Mouse (Mus musculus): ENCODE results near the gene Frg2f1. TPM values are rescaled to one million over a fixed set of nuclear protein-coding genes. Genes with fewer than 3 reads are reported as not detected.
"Not testable (repeated sequence)": the region's sequence is repeated elsewhere in the genome, so short reads cannot be mapped to it uniquely, and the experiment has no call there.

Frg2f1 gene
- polyA plus RNA-seq, 1 experiment from 2014 or later, result 2.8 TPM

DNA sequence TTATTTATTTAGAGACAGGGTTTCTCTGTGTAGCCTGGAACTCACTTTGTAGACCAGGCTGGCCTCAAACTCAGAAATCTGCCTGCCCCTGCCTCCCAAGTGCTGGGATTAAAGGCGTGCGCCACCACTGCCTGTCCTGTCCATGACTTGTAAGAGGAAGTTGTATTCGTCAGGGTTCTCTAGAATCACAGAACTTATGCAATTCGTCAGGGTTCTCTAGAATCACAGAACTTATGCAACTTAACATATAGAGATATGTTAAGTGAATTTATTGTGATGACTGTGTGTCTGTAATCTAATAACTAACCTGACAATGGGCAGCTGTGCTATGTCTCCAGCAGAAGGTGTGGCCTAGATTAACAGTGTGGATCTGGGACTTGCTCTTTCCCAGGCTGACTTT lies 2.7 kb downstream of the Frg2f1 start, which contains the start of gene Foxj3:
Gene Foxj3, plus strand, starts transcription at position 390 of the 400 bp plus-strand sequence.
- not testable (repeated sequence) for H3K27ac ChIP-seq

DNA sequence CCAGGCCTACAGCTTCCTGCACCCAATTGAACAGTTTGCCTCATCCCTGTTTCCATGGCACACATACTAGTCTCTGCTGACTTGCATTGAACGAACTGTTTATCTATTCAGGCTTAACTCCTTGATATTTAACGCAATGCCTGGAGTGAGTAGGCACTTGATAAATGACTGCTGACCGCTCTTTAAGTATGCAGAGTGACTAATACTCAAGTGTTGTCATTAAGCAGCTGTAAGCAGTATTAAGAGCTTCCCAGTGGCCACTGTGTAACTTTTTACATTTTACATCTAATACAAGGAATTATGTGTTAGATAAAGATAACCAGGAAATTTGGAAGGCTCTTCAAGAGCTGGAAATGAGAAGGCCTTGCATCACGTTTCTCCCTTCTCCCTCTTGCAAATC lies 4.2 kb downstream of the Frg2f1 start:
- H3K4me2 ChIP-seq (replicated peaks), result no peak overlapping the region
- no peak for ATAC-seq
- H3K4me1 ChIP-seq (replicated peaks), result 0 out of 2 replicates have a peak, but pooled peaks cover 2% of the 10 kb centered on the region
- H3K9ac ChIP-seq, result no peak overlapping the region
- H3K27me3 ChIP-seq (replicated peaks), result no peaks in the 10 kb centered on the region
- no peak overlapping the region for H3K4me3 ChIP-seq (replicated peaks)
- no peaks in the 10 kb centered on the region for H3K9me3 ChIP-seq
- no peak overlapping the region for H3K27ac ChIP-seq
- H3K36me3 ChIP-seq, result no peaks in the 10 kb centered on the region
- WGBS, result 49% methylated on average over 4 of the region's 4 CpGs

More for the DNA sequence above, 2.7 kb downstream of the Frg2f1 start, which contains the start of gene Foxj3:
- not testable (repeated sequence) for H3K9ac ChIP-seq; H3K4me1 ChIP-seq (replicated peaks); H3K4me3 ChIP-seq (replicated peaks); H3K27me3 ChIP-seq (replicated peaks); ATAC-seq; H3K9me3 ChIP-seq; H3K36me3 ChIP-seq; H3K4me2 ChIP-seq (replicated peaks)
- 85% methylated on average over 4 of the region's 4 CpGs for WGBS

DNA sequence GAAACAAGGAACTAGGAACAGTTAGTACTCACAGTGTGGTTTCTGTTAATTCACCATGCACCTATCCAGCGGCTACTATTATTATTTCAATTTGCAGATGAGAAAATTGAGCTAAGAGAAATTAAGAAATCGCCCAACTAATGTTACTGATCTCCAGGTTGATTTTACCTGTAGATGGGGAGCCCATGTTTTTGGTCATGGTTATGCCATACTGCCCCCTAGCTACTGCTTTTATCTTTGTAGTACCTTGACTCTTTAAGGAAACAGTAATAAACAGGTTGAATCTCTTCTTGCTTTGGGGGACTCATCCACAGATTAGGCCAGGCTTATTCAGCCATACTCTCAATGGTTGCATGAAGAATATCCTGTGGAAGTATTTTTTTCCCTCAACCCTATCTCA lies 7.5 kb downstream of the Frg2f1 start:
- H3K4me3 ChIP-seq (replicated peaks), result no peak overlapping the region
- 76% methylated on average over 2 of the region's 2 CpGs for WGBS

DNA sequence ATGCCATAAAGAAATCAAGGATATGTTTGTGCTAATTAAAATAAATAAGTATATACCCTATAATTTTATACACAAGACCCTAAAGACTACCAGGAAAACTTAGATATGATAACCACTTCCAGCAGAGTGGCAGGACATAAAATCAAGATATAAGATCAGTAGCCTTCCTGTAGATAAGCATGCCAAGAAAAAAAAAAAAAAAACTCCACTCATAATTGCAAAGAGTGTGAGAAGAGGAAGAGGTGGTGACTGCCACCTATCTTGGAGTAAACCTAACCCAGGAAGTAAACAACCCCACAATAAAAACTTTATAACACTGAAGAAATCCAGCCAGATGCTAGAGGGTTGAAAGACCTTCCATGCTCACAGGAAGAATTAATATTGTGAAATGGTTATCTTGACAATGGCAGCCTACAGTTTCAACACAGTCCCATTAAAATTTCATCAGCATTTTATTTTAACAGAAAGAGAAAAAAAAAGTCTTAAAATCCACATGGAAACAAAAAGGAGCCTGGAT lies 12.9 kb downstream of the Frg2f1 start:
- Histone ChIP-seq H3K9me3 (no peaks in the 10 kb centered on the region), H3K9ac (no peak overlapping the region), H3K27ac (no peak overlapping the region), H3K36me3 (no peaks in the 10 kb centered on the region), H3K4me2 (replicated peaks) (no peak overlapping the region), H3K4me3 (replicated peaks) (no peak overlapping the region), H3K27me3 (replicated peaks) (no peaks in the 10 kb centered on the region), H3K4me1 (replicated peaks) (no peaks in the 10 kb centered on the region)
- ATAC-seq, result no peak

More for the DNA sequence above, 7.5 kb downstream of the Frg2f1 start:
- Histone ChIP-seq H3K9ac (no peak overlapping the region), H3K4me1 (replicated peaks) (no peaks in the 10 kb centered on the region), H3K4me2 (replicated peaks) (no peak overlapping the region), H3K36me3 (no peaks in the 10 kb centered on the region), H3K27me3 (replicated peaks) (no peaks in the 10 kb centered on the region), H3K27ac (no peak overlapping the region), H3K9me3 (no peaks in the 10 kb centered on the region)
- ATAC-seq, result no peak

DNA sequence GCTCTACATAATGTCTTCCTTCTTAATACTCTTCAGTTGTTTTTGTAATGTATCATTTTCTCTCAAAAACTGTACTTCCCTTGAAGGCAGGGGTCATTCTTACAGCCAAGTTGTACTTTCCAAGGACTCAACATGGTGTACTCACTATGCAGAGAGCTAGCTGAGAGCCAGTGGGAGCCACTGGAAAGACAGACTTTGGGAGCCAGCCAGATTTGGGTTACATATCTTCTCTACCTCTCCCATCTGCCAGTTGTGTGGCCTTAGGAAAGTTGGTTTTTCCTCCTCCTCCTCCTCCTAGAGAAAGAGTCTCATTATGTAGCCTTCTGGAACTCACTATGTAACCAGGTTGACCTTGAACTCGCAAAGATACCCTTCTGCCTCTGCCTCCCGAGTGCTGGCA lies 14.9 kb downstream of the Frg2f1 start:
- H3K9me3 ChIP-seq, result no peaks in the 10 kb centered on the region
- H3K4me1 ChIP-seq (replicated peaks), result no peaks in the 10 kb centered on the region
- no peak overlapping the region for H3K9ac ChIP-seq
- no peak overlapping the region for H3K4me2 ChIP-seq (replicated peaks)
- no peaks in the 10 kb centered on the region for H3K36me3 ChIP-seq
- no peaks in the 10 kb centered on the region for H3K27me3 ChIP-seq (replicated peaks)
- H3K27ac ChIP-seq, result no peak overlapping the region
- 84% methylated on average over 2 of the region's 2 CpGs for WGBS
- ATAC-seq, result no peak
- H3K4me3 ChIP-seq (replicated peaks), result no peak overlapping the region

DNA sequence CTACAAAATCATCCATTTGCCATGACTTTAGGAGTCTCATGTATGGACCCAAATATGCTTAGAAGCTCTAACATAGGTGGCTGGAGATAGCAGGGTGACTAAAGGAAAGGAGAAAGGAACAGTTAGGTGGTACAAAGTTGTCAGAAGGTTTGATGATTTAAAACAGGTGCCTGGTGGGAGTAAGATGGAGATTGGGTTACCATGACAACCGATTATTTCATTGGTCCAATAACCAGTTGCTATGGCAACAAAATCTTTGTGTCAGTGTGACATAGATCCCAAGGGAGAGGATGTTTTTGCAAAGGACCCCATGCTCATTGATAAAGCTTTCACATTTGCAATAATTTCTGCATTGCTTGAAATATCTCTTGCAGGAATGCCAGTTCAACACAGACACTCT lies 15.3 kb downstream of the Frg2f1 start:
- H3K27ac ChIP-seq, result no peak overlapping the region
- H3K4me1 ChIP-seq (replicated peaks), result no peaks in the 10 kb centered on the region
- no peaks in the 10 kb centered on the region for H3K36me3 ChIP-seq
- no peak overlapping the region for H3K4me2 ChIP-seq (replicated peaks)
- no peaks in the 10 kb centered on the region for H3K9me3 ChIP-seq
- ATAC-seq, result no peak
- no peak overlapping the region for H3K4me3 ChIP-seq (replicated peaks)
- H3K27me3 ChIP-seq (replicated peaks), result no peaks in the 10 kb centered on the region
- 71% methylated on average over 1 of the region's 1 CpGs for WGBS
- no peak overlapping the region for H3K9ac ChIP-seq

DNA sequence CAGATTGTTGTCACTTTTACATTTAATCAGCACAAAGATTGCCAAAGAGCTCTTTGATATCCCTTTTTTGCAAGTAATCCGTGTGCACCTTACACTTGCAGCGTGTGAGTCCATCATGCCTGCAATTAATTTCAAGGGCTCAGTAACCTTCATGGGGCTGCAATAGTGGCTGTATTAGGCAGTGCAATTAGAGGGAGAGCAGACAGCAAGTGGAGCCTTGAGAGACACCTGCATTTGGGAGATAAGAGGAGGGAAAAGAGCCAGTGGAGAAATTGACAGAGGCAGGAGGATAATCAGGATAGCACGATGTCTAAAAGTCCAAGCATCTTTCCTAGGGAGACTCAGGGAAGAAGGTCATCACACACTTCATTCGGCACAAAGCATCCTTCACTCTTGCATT lies 15.8 kb downstream of the Frg2f1 start:
- Histone ChIP-seq H3K36me3 (no peaks in the 10 kb centered on the region), H3K9ac (no peak overlapping the region), H3K9me3 (no peaks in the 10 kb centered on the region), H3K27ac (no peak overlapping the region), H3K4me1 (replicated peaks) (no peaks in the 10 kb centered on the region), H3K27me3 (replicated peaks) (no peaks in the 10 kb centered on the region), H3K4me2 (replicated peaks) (no peak overlapping the region), H3K4me3 (replicated peaks) (no peak overlapping the region)
- ATAC-seq, result no peak
- WGBS, result 85% methylated on average over 4 of the region's 4 CpGs

DNA sequence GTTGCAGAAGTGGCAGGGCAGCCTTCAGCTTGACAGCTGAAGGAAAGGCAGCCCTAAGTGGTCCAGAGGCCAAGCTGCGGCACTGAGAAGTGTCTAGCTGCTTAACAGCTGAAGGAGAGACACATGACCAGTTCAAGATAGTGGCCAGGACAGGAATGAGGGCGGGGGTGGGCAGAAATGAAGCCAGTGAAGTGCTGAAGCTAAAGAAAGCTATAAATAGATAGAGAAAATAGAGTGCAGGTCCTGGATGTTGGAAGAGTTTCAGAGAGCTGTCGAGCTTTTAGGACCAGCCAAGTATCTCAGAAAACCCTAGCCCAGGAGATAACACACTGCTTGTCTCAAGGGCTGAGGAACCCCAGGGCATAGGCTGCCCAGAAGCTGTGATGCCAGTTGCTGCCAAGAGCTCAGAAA lies 26.6 kb downstream of the Frg2f1 start:
- Histone ChIP-seq H3K4me1 (replicated peaks) (no peaks in the 10 kb centered on the region), H3K4me3 (replicated peaks) (no peak overlapping the region), H3K36me3 (no peaks in the 10 kb centered on the region), H3K9me3 (no peaks in the 10 kb centered on the region), H3K27me3 (replicated peaks) (no peaks in the 10 kb centered on the region), H3K27ac (no peak overlapping the region), H3K4me2 (replicated peaks) (no peak overlapping the region), H3K9ac (no peak overlapping the region)
- 45% methylated on average over 3 of the region's 3 CpGs for WGBS
- ATAC-seq, result no peak

DNA sequence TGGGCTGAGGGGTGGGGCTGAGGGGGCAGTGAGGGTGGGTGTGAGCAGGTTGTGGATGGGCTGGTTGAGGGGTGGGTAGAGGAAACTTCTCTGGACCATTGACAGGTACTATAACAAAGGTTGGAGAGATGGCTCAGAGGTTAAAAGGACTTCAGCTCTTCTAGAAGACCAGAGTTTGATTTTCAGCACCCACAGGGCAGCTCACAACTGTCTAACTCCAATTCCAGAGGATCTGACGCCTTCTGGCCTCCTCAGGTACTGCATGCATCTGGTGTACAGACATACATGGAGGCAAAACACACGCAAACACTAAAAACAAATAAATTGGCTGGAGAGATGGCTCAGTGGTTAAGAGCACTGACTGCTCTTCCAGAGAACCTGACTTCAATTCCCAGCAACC lies 27.7 kb downstream of the Frg2f1 start:
- H3K4me3 ChIP-seq (replicated peaks), result no peak overlapping the region
- H3K27me3 ChIP-seq (replicated peaks), result no peaks in the 10 kb centered on the region
- no peaks in the 10 kb centered on the region for H3K4me1 ChIP-seq (replicated peaks)
- H3K36me3 ChIP-seq, result no peaks in the 10 kb centered on the region
- WGBS, result 60% methylated on average over 2 of the region's 2 CpGs
- no peak overlapping the region for H3K4me2 ChIP-seq (replicated peaks)
- no peak overlapping the region for H3K27ac ChIP-seq
- H3K9me3 ChIP-seq, result no peaks in the 10 kb centered on the region
- H3K9ac ChIP-seq, result no peak overlapping the region
- no peak for ATAC-seq

DNA sequence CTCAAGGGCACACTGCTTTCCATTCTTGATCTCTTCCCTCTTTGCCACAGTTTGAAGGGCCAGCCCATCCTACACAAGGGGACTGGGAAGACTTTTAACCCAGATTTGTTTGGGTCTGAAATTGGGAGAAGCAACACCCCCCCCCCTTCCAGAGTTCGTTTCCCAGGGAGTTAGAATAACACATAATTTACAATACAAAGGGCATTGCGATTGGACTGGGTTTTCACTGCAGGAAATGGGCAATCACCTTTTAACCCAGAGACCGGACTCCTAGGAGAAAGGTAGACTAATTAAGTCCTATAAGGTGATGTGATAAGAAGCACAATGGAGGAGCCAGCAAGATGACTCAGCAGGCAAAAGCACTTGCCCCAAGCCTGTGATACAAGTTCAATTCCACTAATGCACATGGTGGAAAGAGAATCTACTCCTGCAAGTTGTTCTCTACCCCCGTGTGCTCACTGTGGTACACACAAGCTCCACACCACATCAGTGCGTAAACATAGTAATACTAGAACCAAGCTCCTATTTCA lies 40.9 kb downstream of the Frg2f1 start:
- no peak for ATAC-seq

DNA sequence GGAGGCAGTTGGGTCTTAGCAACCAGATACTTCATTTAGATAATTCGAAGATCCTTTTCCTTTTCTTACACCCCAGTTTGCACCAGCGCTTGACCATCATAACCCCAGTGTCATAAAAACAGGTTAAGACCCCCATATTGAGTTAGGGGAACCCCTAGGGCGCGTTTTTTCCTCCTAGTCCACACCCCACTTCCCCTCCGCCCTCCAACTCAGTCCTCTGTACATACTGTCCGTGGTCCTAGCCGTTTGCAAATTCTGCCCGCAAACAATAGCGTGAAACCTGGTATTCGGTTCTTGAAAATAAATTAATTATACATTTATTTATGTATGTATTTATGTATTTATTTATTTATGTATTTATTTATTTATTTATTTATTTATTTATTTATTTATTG lies 46.4 kb downstream of the Frg2f1 start:
- H3K9me3 ChIP-seq, result no peaks in the 10 kb centered on the region
- peak overlapping the region; percentile 43 for H3K9ac ChIP-seq
- H3K36me3 ChIP-seq, result no peaks in the 10 kb centered on the region
- H3K4me3 ChIP-seq (replicated peaks), result peak overlapping the region; percentile 50
- peak; percentile 46; the same call in 1 of the 2 replicates for ATAC-seq
- no peak overlapping the region for H3K27ac ChIP-seq
- peaks cover 5% of the 10 kb centered on the region; the same call in 1 of the 2 replicates for H3K4me1 ChIP-seq (replicated peaks)
- 34% methylated on average over 10 of the region's 10 CpGs for WGBS
- peak overlapping the region; percentile 82 for H3K4me2 ChIP-seq (replicated peaks)
- H3K27me3 ChIP-seq (replicated peaks), result peaks cover 18% of the 10 kb centered on the region; the same call in 1 of the 2 replicates

More for the DNA sequence above, 40.9 kb downstream of the Frg2f1 start:
- no peaks in the 10 kb centered on the region for H3K4me1 ChIP-seq (replicated peaks)
- H3K27ac ChIP-seq, result no peak overlapping the region
- 0 out of 2 replicates have a peak, but pooled peaks cover 2% of the 10 kb centered on the region for H3K27me3 ChIP-seq (replicated peaks)
- H3K4me3 ChIP-seq (replicated peaks), result no peak overlapping the region
- no peak overlapping the region for H3K9ac ChIP-seq
- no peak overlapping the region for H3K4me2 ChIP-seq (replicated peaks)
- no peaks in the 10 kb centered on the region for H3K9me3 ChIP-seq
- WGBS, result 63% methylated on average over 5 of the region's 5 CpGs
- H3K36me3 ChIP-seq, result no peaks in the 10 kb centered on the region

DNA sequence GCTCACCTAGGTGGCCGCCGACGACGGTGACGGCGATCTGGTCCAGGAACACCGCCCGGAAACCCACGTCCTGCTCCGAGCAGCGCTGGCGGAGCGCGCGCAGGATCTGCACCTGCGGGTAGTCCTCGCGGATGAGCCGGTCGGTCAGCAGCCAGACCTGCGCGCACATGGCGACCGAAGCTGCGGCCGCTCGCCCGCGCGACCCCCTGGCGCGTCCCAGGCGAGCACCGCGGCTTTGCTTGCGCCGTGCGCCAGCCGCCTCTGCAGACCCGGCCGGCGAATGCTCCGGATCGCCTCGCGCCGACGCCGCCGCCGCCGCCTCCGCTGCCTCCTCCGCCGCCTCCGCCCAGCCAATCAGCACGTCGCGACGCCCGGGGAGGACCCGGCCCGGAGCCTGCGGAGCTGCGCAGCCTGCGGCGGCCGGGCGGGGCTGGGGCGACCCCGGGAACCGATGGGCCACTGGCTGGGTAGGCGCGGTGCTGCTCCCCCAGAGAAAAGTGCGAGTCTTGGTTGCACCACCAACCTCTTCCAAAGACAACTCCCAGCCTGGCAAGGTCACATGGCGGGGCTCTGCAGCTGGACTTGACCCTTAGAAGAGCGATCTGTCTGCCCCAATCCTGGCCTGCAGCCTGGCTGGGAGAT lies 46.9 kb downstream of the Frg2f1 start, which contains the start of gene Rimkla:
Gene Rimkla, minus strand, starts transcription at position 338 of the 642 bp plus-strand sequence.
- Histone ChIP-seq H3K36me3 (no peaks in the 10 kb centered on the region), H3K4me3 (replicated peaks) (peak within 1 kb of the TSS; percentile 50), H3K27me3 (replicated peaks) (peaks cover 18% of the 10 kb centered on the region; the same call in 1 of the 2 replicates), H3K4me2 (replicated peaks) (peak within 1 kb of the TSS; percentile 82), H3K4me1 (replicated peaks) (peaks cover 5% of the 10 kb centered on the region; the same call in 1 of the 2 replicates), H3K9ac (peak within 1 kb of the TSS; percentile 43), H3K27ac (no peak within 1 kb of the TSS), H3K9me3 (no peaks in the 10 kb centered on the region)
- ATAC-seq, result peak; percentile 96
- under 1% methylated on average over 76 of the region's 77 CpGs for WGBS

All from intestine, embryonic 15.5 days (tissue).